Mouse (Mus musculus): ENCODE measurements around the gene Nxph4.

GRCm38 (mm10) chr10:127509837-127510701, 24.3 kb downstream of the Nxph4 start:
- TF ChIP-seq CTCF (IDR thresholded peaks at IDR 0.05; ENCODE audit: low read depth) (no peak), EP300 (IDR thresholded peaks at IDR 0.05; ENCODE audit: low read depth) (no peak)
